Mouse (Mus musculus) layer of hippocampus, adult 9-10 months (tissue): ENCODE measurements around the gene Neto2.

ENCODE experiments used
- DNase-seq: peaks from one replicate; pipeline ENCODE4 v3.0.0; 2022; ENCODE audit warnings: low spot score

The Neto2 gene

DNA sequence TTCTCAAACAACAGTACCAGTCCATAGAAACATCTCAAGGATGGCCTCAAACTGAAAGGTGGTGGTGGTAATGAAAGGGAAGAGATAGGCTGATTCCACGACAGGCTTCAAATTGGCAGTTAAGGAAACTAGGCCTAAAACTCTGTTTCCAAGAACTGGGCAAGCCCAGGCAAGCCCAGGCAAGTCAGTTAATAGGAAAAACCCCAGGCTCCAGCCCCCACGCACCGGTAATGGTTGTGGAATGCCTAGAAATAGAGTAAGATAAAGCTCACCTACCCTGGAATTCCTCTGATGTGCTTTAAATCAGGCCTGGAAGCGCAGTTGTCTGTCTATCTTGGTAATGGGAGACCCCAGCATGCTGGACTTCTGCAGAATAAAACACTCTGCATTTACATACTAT lies 98.0 kb downstream of the Neto2 start:
- DNase-seq: no peak

DNA sequence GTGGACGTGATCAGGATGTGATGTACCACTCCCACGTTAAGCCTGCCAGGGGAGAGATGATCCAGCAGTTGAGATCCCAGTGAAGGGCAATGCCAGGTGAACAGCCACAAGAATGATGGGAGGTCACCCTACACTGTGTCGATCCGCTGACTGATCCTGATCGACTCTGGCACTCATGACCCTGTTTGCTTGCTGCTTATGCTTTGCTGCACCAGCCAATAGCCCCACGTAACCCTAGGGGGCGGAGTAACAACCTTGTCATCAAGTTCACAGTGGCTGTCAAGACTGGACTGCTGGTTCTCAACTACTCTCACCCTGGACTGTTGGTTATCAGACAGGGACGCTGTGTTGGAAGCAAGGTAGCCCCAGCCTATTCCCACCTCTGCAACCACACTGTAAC lies 99.0 kb downstream of the Neto2 start:
- DNase-seq: no peak

DNA sequence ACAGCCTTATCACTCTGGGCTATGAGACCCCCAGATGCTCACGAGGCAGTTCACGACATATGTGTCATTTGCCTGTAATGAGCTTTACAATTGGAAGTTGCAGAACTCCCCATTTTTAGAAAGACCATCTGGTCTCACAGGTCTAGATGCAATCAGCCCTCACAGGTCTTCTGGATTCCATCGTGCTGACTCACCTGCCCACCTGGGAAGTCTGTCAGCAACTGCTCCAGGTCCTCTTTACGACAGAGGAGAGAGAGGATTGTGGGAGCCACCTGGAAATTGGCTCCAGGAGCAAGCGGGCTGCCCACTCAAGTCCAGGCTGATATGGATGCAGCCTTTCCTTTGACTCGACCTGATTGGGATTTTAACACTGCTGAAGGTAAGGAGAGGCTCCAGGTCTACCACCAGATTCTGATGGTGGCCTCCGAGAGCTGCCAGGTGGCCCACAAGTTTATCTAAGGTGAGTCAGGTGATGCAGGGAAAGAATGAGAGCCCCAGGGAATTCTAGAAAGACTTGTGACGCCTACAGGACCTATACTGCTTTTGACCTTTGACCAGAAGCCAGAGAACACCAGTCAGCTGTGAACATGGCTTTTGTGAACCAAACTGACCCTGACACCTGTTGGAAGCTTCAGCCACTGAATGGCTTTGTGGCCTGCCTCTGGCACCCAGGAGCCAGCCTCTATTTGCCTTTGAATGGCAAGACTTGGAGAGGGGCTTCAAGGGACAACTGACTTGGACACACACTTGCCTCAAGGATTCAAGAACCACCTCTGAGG lies 103.1 kb downstream of the Neto2 start:
- no peak for DNase-seq

DNA sequence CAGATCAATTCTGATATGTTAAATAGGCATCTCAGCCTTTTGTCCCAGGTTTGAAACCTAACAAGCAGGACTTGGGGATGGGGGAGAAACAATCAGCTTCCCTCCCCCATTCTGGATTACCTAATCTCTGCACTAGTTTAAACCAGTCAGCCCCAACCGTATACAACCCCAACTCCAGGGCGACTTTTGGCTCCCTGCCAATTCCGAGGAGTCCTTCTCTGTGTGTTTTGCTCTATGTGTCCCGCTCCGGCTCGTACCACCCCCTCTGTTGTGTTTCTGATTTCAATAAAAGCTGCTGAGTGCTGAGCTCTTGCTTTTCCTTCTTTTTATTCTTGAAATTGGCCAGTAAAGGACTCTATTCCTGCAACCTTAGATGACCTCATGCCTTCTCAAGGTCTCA lies 105.3 kb downstream of the Neto2 start:
- no peak for DNase-seq

DNA sequence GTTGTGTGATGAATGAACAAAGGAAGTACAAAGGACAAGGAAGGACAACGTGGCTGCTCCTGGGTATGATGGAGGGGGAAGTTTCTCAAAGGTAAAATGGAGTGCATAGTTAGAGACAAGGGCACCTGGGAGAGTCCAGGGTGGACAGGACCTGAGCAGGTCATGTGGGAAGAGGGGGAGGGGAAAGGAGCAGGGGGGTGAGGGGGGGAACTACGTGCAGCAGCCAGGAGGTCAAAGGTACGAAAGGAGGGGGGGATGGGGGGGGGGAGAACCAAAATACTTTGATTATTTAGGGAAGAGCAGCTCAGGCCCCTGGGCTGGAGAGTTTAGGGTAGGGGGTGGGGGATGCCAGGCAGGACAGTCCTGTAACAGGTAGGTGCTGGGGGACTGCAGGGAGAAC lies 105.7 kb downstream of the Neto2 start:
- DNase-seq: no peak

GRCm38 (mm10) chr8:85593324-85593723 lies 107.4 kb downstream of the Neto2 start:
- no peak for DNase-seq

GRCm38 (mm10) chr8:85591532-85591931 lies 109.2 kb downstream of the Neto2 start:
- no peak for DNase-seq

DNA sequence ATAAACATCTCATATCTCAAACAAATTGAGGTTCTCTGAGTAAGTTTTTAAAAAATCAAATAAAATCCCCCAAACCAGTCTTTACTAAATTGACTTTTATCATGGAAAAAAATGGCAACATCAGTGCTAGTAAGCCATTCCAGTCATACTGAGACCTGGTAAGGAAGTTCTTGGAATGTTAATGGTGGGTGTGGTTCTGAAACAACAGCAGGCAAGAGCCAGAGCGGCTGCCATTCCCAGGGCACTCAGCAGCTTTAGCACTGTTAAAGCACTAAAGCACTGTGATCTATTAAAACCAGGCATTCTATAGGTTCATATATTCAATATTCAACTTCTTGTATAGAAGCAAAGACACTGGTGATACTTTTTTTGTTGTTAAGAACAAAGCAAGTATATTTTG lies 110.5 kb downstream of the Neto2 start:
- no peak for DNase-seq

GRCm38 (mm10) chr8:85588596-85588995 lies 112.1 kb downstream of the Neto2 start:
- no peak for DNase-seq
